Mouse (Mus musculus) heart, embryonic 15.5 days (tissue): ENCODE data around the gene Sgip1. TPM values are rescaled to one million over a fixed set of nuclear protein-coding genes. Genes with fewer than 3 reads are reported as not detected.

Experiments
- ATAC-seq: fragments of 200-750 bp; cut with Nextera tagmentation; replicated peaks from 2 replicates; pipeline ENCODE4 v1.8.0; 2017; ENCODE audit warnings: low read depth, moderate TSS enrichment; ENCODE audit not compliant: insufficient number of reproducible peaks, insufficient read depth, low FRiP score
- H3K27ac ChIP-seq: fragments of 300-500 bp; sonication (generic); 2 replicates; pipeline ENCODE4 v1.5.1; 2015; ENCODE audit warnings: mild to moderate bottlenecking, inconsistent platforms
- H3K27me3 ChIP-seq: fragments of 300-500 bp; sonication (generic); 2 replicates; pipeline ENCODE4 v1.6.1; 2015; ENCODE audit warnings: inconsistent platforms
- H3K36me3 ChIP-seq: fragments of 300-500 bp; sonication (generic); 2 replicates; pipeline ENCODE4 v1.6.1; 2015; ENCODE audit warnings: mild to moderate bottlenecking, inconsistent platforms
- H3K4me1 ChIP-seq: fragments of 300-500 bp; sonication (generic); replicated peaks from 2 replicates; pipeline ENCODE4 v1.6.1; 2015; ENCODE audit warnings: inconsistent platforms
- H3K4me2 ChIP-seq: fragments of 300-500 bp; sonication (generic); 2 replicates; pipeline ENCODE4 v1.6.1; 2015; ENCODE audit warnings: inconsistent platforms, mild to moderate bottlenecking, moderate library complexity
- H3K4me3 ChIP-seq: fragments of 300-500 bp; sonication (generic); 2 replicates; pipeline ENCODE4 v1.5.1; 2015; ENCODE audit warnings: mild to moderate bottlenecking, inconsistent platforms
- H3K9ac ChIP-seq: fragments of 300-500 bp; sonication (generic); 2 replicates; pipeline ENCODE4 v1.6.1; 2015; ENCODE audit warnings: mild to moderate bottlenecking, inconsistent platforms
- H3K9me3 ChIP-seq: fragments of 300-500 bp; sonication (generic); replicated peaks from 2 replicates; pipeline ENCODE4 v1.6.1; 2016; ENCODE audit warnings: inconsistent platforms
- WGBS: fragments of 180-500 bp; shearing (Covaris S2); methylation state at CpG from one replicate; pipeline ENCODE4 v1.1.7; 2015; ENCODE audit warnings: mixed read lengths; 5-methylcytosine and 5-hydroxymethylcytosine counted together
- polyA plus RNA-seq: library from polyadenylated mRNA; unstranded; fragments of >200 nt; fragmentation: Nextera tagmentation; extraction: Ambion mirVana; gene quantifications from 2 replicates; pipeline ENCODE4 v1.2.1, GENCODE M21; 2015

The Sgip1 gene
- polyA plus RNA-seq, 1 experiment from 2014 or later, result 1.5 TPM

GRCm38 (mm10) chr4:102979385-102979784 is 238.3 kb downstream of the Sgip1 start:
- no peaks in the 10 kb centered on the region for H3K9me3 ChIP-seq
- peaks cover 11% of the 10 kb centered on the region for H3K27me3 ChIP-seq
- WGBS, result 38% methylated on average over 5 of the region's 5 CpGs
- peaks cover 10% of the 10 kb centered on the region for H3K4me1 ChIP-seq
- H3K27ac ChIP-seq, result no peak overlapping the region
- peak overlapping the region; percentile 81 for H3K4me2 ChIP-seq
- no peaks in the 10 kb centered on the region for H3K36me3 ChIP-seq
- no peak for ATAC-seq
- no peak overlapping the region for H3K9ac ChIP-seq
- H3K4me3 ChIP-seq, result peak overlapping the region; percentile 44

GRCm38 (mm10) chr4:102981709-102982108 is 240.6 kb downstream of the Sgip1 start:
- no peak for ATAC-seq
- Histone ChIP-seq H3K9me3 (no peaks in the 10 kb centered on the region), H3K4me2 (no peak overlapping the region), H3K36me3 (no peaks in the 10 kb centered on the region), H3K27ac (no peak overlapping the region), H3K27me3 (peaks cover 9% of the 10 kb centered on the region), H3K4me1 (peaks cover 10% of the 10 kb centered on the region), H3K9ac (no peak overlapping the region), H3K4me3 (no peak overlapping the region)
- 79% methylated on average over 8 of the region's 8 CpGs for WGBS

- H3K4me1 ChIP-seq, result no peaks in the 10 kb centered on the region
- H3K36me3 ChIP-seq, result no peaks in the 10 kb centered on the region
- 72% methylated on average over 7 of the region's 7 CpGs for WGBS
- no peak for ATAC-seq
- no peak overlapping the region for H3K4me2 ChIP-seq
- H3K27ac ChIP-seq, result no peak overlapping the region
- H3K27me3 ChIP-seq, result no peaks in the 10 kb centered on the region
- H3K9me3 ChIP-seq, result no peaks in the 10 kb centered on the region
- no peak overlapping the region for H3K4me3 ChIP-seq
- no peak overlapping the region for H3K9ac ChIP-seq
Measured at GRCm38 (mm10) chr4:102986173-102986572, 245.1 kb downstream of the Sgip1 start.

GRCm38 (mm10) chr4:102986917-102987316 is 245.8 kb downstream of the Sgip1 start:
- H3K9me3 ChIP-seq, result no peaks in the 10 kb centered on the region
- no peak overlapping the region for H3K27ac ChIP-seq
- WGBS, result 1% methylated on average over 2 of the region's 2 CpGs
- H3K4me2 ChIP-seq, result no peak overlapping the region
- ATAC-seq, result no peak
- no peak overlapping the region for H3K4me3 ChIP-seq
- H3K27me3 ChIP-seq, result no peaks in the 10 kb centered on the region
- no peaks in the 10 kb centered on the region for H3K4me1 ChIP-seq
- no peaks in the 10 kb centered on the region for H3K36me3 ChIP-seq
- no peak overlapping the region for H3K9ac ChIP-seq

GRCm38 (mm10) chr4:102987325-102987724 is 246.2 kb downstream of the Sgip1 start:
- Histone ChIP-seq H3K4me1 (no peaks in the 10 kb centered on the region), H3K4me3 (no peak overlapping the region), H3K27me3 (no peaks in the 10 kb centered on the region), H3K36me3 (no peaks in the 10 kb centered on the region), H3K9me3 (no peaks in the 10 kb centered on the region), H3K9ac (no peak overlapping the region), H3K4me2 (no peak overlapping the region), H3K27ac (no peak overlapping the region)
- no peak for ATAC-seq
- WGBS, result 32% methylated on average over 4 of the region's 4 CpGs

GRCm38 (mm10) chr4:102987756-102988155 is 246.7 kb downstream of the Sgip1 start:
- WGBS, result 66% methylated on average over 2 of the region's 2 CpGs
- no peak for ATAC-seq

GRCm38 (mm10) chr4:102988526-102988925 is 247.4 kb downstream of the Sgip1 start:
- ATAC-seq, result no peak; the same call in 1 of the 2 replicates
- 52% methylated on average over 6 of the region's 6 CpGs for WGBS
- no peaks in the 10 kb centered on the region for H3K4me1 ChIP-seq
- H3K9me3 ChIP-seq, result no peaks in the 10 kb centered on the region
- H3K27me3 ChIP-seq, result no peaks in the 10 kb centered on the region
- H3K4me3 ChIP-seq, result no peak overlapping the region
- H3K36me3 ChIP-seq, result no peaks in the 10 kb centered on the region
- H3K9ac ChIP-seq, result no peak overlapping the region
- 0 out of 2 replicates have a peak overlapping the region, but pooled peaks have one; percentile 1 for H3K27ac ChIP-seq
- no peak overlapping the region for H3K4me2 ChIP-seq

More at GRCm38 (mm10) chr4:102987756-102988155, 246.7 kb downstream of the Sgip1 start:
- no peak overlapping the region for H3K4me2 ChIP-seq
- no peaks in the 10 kb centered on the region for H3K4me1 ChIP-seq
- H3K9me3 ChIP-seq, result no peaks in the 10 kb centered on the region
- no peaks in the 10 kb centered on the region for H3K27me3 ChIP-seq
- no peaks in the 10 kb centered on the region for H3K36me3 ChIP-seq
- no peak overlapping the region for H3K9ac ChIP-seq
- H3K27ac ChIP-seq, result no peak overlapping the region
- H3K4me3 ChIP-seq, result no peak overlapping the region

GRCm38 (mm10) chr4:102989391-102989790 is 248.3 kb downstream of the Sgip1 start:
- no peak overlapping the region for H3K9ac ChIP-seq
- no peaks in the 10 kb centered on the region for H3K27me3 ChIP-seq
- WGBS, result 68% methylated on average over 5 of the region's 5 CpGs
- no peaks in the 10 kb centered on the region for H3K9me3 ChIP-seq
- no peaks in the 10 kb centered on the region for H3K36me3 ChIP-seq
- no peak overlapping the region for H3K4me2 ChIP-seq
- no peaks in the 10 kb centered on the region for H3K4me1 ChIP-seq
- ATAC-seq, result no peak
- H3K4me3 ChIP-seq, result no peak overlapping the region
- H3K27ac ChIP-seq, result no peak overlapping the region

GRCm38 (mm10) chr4:102990016-102990415 is 248.9 kb downstream of the Sgip1 start:
- no peak overlapping the region for H3K4me2 ChIP-seq
- H3K4me1 ChIP-seq, result no peaks in the 10 kb centered on the region
- H3K4me3 ChIP-seq, result no peak overlapping the region
- no peaks in the 10 kb centered on the region for H3K9me3 ChIP-seq
- H3K36me3 ChIP-seq, result no peaks in the 10 kb centered on the region
- no peak overlapping the region for H3K9ac ChIP-seq
- 64% methylated on average over 4 of the region's 4 CpGs for WGBS
- no peak for ATAC-seq
- H3K27ac ChIP-seq, result peak overlapping the region; percentile 12; the same call in 1 of the 2 replicates
- H3K27me3 ChIP-seq, result no peaks in the 10 kb centered on the region

GRCm38 (mm10) chr4:102990595-102991340 is 249.7 kb downstream of the Sgip1 start:
- 71% methylated on average over 11 of the region's 11 CpGs for WGBS
- no peak overlapping the region for H3K4me3 ChIP-seq

GRCm38 (mm10) chr4:102991685-102992084 is 250.6 kb downstream of the Sgip1 start:
- Histone ChIP-seq H3K4me2 (no peak overlapping the region), H3K4me3 (no peak overlapping the region), H3K9me3 (no peaks in the 10 kb centered on the region), H3K27me3 (no peaks in the 10 kb centered on the region), H3K27ac (no peak overlapping the region), H3K36me3 (no peaks in the 10 kb centered on the region), H3K9ac (no peak overlapping the region), H3K4me1 (no peaks in the 10 kb centered on the region)
- 78% methylated on average over 3 of the region's 3 CpGs for WGBS
- no peak for ATAC-seq

More at GRCm38 (mm10) chr4:102990595-102991340, 249.7 kb downstream of the Sgip1 start:
- ATAC-seq, result no peak
- H3K4me1 ChIP-seq, result no peaks in the 10 kb centered on the region
- H3K9ac ChIP-seq, result no peak overlapping the region
- H3K27me3 ChIP-seq, result no peaks in the 10 kb centered on the region
- peak overlapping the region; percentile 40; the same call in 1 of the 2 replicates for H3K27ac ChIP-seq
- H3K36me3 ChIP-seq, result no peaks in the 10 kb centered on the region
- H3K4me2 ChIP-seq, result no peak overlapping the region
- no peaks in the 10 kb centered on the region for H3K9me3 ChIP-seq

- no peaks in the 10 kb centered on the region for H3K9me3 ChIP-seq
- H3K9ac ChIP-seq, result no peak overlapping the region
- H3K4me3 ChIP-seq, result no peak overlapping the region
- H3K4me1 ChIP-seq, result no peaks in the 10 kb centered on the region; the same call in 1 of the 2 replicates
- H3K36me3 ChIP-seq, result no peaks in the 10 kb centered on the region
- WGBS, result 86% methylated on average over 4 of the region's 4 CpGs
- no peak overlapping the region for H3K27ac ChIP-seq
- no peak for ATAC-seq
- H3K27me3 ChIP-seq, result no peaks in the 10 kb centered on the region
- H3K4me2 ChIP-seq, result no peak overlapping the region
Measured at GRCm38 (mm10) chr4:103004681-103005080, 263.6 kb downstream of the Sgip1 start.
